Mouse (Mus musculus): ENCODE measurements around the gene Pinlyp. TPM values are rescaled to one million over a fixed set of nuclear protein-coding genes. Genes with fewer than 3 reads are reported as not detected.
"Not testable (repeated sequence)": the region's sequence is repeated elsewhere in the genome, so short reads cannot be mapped to it uniquely, and the experiment has no call there.

Gene Pinlyp
- polyA plus RNA-seq, 1 experiment = 0.10 TPM

DNA sequence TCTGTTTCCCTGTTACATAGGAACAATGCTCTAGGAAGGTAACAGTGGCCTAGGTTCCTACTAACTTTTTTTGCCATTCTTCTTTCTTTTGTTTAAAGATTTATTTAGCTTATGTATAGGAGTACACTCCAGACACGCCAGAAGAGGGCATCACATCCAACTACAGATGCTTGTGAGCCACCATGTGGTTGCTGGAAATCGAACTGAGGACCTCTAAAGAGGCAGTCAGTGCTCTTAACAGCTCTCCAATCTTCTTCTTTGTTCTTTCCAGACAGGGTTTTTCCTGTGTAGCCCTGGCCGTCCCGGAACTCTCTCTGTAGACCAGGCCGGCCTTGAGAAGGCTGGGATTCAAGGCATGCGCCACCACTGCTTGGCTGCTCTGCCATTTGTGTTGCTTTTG, 20.9 kb downstream of the Pinlyp start:
- DNase-seq (ENCODE audit: low spot score) = no peak

DNA sequence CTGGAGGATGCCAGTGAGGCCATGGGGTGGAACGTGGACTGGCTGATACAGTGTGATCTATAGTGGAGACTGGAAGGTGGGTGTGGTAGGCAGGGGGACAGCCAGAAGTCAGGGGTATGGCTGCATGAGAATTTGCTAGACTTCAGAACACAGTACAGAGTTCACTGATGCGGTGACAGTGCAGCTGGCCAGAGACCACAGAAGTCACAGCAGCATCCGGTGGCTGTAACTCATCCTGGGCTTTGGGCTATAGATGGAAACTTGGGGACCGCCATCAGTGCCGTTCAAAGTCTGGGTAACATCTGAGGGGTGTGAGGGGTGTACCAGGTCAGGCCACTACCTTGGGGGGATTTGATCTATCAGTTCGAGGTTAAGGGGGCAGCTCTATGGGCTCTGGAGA, 22.2 kb downstream of the Pinlyp start:
- DNase-seq (ENCODE audit: low spot score) = no peak

DNA sequence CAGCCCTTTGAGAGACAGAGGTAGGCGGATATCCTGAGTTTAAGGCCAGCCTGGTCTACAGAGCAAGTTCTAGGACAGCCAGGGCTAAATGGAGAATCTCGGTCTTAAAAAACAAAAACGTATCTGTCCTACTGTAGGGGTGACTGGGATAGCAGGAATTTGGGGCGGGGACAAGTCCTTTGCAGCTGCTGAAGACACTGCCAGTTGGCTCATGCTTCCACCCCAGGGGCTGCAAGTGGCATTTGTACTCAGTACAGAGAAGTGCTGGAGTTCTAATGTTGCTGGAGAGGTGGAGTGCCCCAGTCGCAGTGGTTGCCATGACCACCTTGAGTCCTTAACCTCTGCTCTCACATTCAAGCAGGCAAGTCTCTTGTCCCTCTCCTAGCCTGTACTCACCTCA, 23.1 kb downstream of the Pinlyp start:
- DNase-seq (ENCODE audit: low spot score) = no peak

DNA sequence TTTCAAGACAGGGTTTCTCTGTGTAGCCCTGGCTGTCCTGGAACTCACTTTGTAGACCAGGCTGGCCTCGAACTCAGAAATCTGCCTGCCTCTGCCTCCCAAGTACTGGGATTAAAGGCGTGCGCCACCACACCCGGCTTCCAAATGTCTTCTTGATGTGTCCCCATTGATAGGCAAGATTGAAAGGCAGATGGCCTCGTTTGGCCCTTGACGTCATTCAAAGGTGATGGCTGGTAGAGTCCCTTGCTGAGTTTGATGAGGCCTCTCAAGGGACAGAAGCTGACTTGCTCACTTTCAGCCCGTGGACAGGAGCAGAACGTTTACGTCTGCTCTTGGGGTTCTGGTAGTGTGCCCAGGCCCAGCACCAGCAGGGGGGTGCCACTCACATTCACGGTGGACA, 25.9 kb downstream of the Pinlyp start:
- DNase-seq (ENCODE audit: low spot score) = not testable (repeated sequence)

DNA sequence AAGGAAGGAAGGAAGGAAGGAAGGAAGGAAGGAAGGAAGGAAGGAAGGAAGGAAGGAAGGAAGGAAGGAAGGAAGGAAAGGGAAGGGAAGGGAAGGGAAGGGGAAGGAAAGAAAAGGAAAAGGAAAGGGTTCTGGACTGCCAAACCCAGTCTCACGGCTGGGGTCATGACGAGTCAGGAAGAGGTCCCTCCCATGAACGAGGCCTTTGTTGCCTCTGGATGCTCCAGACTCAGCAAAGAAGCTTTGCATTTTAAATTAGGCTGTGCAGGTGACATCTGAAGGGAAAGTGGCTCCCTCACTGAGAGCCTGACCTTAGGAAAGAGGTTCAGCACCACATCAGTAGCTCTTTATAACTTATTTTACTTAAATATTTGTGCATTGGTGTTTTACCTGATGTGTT, 26.8 kb downstream of the Pinlyp start:
- no peak for DNase-seq (ENCODE audit: low spot score)

DNA sequence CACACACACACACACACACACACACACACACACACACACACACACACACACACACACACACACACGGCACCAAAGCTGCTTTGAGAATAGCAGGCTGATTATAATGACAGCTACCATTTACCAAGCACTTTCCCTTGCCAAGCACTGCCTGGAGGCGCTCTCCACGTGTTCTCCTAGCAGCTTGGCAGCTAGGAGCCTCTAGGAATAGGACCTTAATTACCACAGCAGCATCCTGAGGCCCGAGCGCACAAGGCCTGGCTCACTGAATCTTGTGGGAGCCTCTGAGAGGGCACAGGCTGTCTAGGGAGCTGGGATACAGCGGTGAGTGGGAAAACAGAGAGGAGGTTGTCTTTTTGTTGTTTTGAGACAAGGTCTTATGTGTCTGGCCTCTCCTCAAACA, 28.3 kb downstream of the Pinlyp start:
- no peak for DNase-seq (ENCODE audit: low spot score)

DNA sequence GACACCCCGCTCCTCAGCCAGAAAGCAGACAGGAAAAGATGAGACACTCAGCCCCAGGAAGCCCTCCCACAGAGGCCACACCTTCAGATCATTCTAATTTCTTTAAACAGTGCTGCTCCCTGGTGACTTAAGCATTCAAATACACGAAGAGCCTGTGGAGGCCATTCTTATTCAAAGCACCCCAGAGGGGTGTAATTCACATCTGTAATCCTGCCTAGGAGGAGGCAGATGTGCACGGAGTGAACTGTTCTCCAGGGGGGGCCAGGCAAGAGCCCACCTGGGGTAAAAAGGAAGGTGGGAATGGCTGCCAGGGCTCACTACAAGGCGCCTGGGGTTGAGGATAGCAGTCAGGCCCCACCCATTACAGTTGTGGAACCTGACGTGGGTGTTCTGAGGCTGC, 28.8 kb downstream of the Pinlyp start:
- DNase-seq (ENCODE audit: low spot score) = no peak

DNA sequence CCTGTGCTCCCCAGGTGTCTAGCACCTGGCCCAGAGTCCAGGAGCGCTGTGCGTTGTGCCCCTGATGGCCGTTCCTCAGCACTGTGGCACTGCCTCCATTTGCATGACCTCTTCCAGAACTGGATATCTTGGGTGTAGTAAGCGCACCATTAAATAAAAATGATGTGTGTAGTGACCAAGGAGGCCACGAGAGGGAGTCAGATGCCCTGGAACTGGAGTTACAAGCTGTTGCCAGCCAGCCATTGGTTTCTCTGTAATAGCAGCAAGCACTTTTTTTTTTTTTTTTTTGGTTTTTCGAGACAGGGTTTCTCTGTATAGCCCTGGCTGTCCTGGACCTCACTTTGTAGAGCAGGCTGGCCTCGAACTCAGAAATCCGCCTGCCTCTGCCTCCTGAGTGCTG, 29.6 kb downstream of the Pinlyp start:
- DNase-seq (ENCODE audit: low spot score) = not testable (repeated sequence)

DNA sequence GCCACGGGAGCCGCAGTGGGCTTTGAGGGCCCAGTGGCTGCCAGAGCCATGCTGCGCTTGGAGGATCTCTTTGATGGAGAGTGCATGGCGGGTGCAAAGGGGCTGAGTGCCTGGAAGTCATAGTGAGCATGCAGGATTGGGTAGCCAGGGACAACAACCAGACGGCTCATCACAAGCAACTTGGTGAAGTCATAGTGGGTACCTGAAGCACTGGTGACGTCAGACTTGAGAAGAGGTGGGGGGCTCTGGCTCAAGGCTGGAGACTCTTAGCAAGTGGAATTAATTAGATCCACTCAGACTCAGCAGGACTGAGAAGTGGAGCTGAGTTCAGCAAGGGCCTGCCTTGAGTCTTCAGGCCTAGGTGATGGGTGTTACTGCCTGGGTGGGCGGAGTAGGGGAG, 33.6 kb downstream of the Pinlyp start, which contains the start of gene AC161166.1:
Gene AC161166.1, minus strand, starts transcription at position 101 of the 400 bp plus-strand sequence.
- DNase-seq (ENCODE audit: low spot score) = no peak

DNA sequence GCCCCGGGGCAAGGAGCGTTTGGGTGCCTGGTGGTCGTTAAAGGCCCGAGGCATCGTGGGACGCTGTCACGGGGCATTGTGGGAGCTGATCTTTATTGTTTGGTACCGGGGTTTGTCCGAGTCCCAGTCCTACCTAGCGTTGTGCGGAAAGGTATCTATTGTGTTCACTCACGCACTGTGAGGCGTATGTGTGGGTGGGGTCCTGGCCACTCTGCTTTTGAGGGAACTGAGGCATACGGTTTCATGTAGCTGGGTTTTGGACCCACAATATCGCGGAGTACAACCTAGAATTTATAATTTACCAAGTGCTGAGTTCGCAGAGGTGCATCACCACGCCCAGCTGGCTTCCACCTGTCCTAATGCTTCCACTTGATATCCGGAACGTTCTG, 38.2 kb downstream of the Pinlyp start:
- no peak for DNase-seq (ENCODE audit: low spot score)

DNA sequence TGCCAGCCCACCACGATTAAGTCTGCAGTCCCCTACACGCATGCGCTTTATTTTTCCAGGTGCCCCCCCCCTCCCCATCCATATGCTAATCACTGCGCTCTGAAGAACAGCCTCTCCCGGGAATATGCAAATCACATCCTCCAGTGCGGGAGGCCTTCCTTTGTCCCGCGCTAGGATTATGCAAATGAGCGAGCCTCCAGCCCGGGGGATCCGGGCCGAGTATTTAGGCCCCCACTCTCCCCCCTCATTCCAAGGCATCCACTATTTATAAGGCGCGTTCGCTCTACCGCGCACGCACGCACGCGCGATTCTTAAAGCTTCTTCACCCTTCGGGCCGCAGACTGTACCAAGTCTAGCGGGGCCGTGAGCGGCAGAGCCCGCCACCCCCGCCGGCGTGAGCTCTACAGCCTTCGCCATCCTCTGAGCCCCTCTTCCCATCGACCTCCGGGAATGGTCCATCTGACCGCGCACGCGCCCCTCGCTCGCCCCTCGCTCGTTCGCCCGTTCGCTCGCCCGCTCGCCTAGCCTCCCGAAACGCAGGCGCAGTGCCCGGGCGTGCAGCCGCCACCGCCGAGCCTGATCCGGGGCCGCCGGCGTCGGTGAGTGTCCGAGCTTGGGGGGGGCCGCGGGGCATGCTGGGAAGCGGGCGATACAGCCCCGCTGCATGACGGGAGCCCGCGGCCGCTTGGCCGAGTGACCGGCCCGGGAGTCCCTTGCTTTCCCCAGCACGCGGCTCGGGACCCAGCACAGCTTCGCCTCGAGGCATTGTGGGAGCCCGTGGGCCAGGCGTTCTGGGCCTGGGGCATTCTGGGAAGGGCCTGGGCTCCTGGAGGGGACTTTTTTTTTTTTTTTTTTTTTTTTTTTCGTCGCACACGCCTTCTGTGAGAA, 38.8 kb downstream of the Pinlyp start, which contains the start of gene Zfp428:
Gene Zfp428, plus strand, starts transcription at position 169 of the 888 bp plus-strand sequence.
- peak; percentile 83 for DNase-seq (ENCODE audit: low spot score)

DNA sequence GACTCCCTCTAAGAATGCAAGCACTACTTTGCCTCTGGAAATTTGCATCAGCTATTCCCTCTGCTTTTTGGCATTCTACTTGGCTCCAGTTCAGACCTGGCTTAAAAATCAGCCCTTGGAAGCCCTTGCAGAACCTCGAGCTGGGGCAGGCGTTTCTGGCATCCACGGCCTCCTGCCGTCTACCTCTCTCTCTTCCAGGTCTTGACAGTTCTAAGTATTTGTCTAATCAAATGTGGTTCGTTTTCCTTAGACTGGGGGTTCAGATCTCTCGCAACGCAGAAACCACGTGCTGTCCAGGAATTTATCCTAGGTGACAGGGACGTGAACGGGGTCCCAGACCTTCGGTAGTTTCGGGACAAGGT, 39.5 kb downstream of the Pinlyp start:
- DNase-seq (ENCODE audit: low spot score) = no peak

DNA sequence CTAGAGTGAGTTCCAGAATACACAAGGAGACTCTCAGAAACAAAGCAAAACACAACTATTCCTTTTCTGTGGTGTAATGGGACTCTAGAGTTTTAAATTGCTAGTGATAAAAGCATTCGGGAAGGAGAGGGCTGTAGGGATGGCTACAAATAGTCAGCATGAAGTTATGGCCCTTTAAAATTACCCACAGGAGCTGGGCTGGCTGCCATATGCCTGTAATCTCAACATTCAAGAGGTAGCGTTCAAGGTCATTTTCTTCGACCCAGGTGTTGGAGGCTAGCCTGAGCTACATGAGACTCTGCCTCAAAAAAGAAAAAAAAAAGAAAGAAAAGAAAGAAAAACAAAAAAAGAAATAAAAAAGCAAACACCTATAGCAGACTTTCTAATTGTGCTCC, 39.9 kb downstream of the Pinlyp start:
- no peak for DNase-seq (ENCODE audit: low spot score)

DNA sequence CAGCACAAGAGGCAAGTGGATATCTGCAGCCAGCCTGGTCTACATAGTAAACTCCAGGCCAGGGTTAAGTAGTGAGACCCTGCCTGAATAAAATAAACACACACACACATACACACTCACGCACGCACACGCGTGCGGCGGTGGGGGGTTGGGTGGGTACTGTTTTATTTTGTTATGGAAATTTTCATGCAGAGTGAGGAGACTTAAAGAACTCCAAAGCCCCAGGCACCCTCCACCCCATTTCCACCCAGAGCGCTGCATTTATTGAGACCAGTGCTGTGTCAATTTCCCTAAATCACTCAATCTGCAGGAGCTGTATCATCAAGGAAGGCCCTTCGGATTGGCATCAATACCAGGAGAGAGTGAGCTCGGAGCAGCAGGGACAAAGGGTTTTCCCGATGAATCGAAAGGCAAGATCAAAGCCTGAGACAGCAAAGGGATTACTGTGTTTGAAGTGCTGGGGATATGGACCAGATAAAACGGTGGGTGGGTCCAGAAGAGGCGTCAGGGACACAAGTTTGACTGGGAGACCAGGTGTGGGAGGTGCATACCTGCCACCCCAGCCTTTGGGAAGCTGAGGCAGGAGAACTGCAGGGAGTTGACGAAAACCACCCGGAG, 40.4 kb downstream of the Pinlyp start:
- no peak for DNase-seq (ENCODE audit: low spot score)

DNA sequence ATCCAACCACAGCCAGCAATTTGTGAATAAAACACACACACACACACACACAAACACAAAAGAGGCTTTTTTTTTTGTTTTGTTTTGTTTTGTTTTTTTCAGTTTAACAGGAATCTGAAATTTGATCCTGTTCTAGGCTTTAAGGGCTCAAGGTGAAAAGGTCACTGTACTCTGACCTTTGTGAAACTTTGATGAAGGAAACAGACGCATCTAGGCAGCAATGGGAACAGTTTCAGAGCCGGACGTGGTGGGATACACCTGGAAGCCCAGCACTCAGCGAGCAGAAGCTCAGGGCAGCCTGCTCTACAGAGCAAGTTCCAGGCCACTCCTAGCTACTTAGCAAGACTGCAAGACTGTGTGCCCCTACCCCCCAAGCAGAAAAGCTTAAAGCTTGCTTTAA, 41.0 kb downstream of the Pinlyp start:
- DNase-seq (ENCODE audit: low spot score) = no peak

DNA sequence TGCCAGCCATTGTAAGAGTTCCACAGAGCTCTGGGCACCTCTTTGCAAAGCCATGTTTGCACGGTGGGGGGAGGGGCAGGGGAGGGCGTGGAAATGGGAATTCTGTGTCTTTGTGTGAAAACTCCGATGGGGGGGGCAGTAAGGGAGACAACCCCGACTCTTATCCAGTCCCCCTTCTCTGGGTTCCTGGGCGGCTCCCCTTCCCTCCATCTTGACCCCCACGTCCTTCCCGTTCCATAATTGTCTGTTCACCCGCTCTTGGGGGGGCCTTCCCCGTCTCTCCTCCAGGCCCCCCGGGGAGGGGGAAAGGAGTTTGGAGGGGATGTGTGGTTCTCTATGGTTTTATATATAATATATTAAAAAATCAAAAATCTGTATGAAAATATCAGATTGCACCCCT, 41.9 kb downstream of the Pinlyp start:
- DNase-seq (ENCODE audit: low spot score) = no peak

DNA sequence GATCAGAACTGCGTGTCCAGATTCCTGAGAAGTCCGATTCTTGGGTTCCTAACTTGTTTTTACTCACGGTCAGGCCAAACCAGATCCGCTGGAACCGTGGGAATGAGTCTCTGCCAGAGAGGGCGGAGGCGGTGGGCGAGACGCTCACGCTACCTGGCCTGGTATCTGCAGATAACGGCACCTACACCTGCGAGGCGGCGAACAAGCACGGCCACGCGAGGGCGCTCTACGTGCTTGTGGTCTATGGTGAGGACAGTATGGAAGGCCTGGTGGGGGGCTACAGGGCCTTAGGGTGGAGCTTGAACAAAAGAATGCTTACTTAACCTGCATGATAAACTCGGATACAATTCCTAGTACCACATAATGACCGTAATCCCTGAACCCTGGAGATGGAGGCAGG, 44.4 kb downstream of the Pinlyp start:
- no peak for DNase-seq (ENCODE audit: low spot score)

DNA sequence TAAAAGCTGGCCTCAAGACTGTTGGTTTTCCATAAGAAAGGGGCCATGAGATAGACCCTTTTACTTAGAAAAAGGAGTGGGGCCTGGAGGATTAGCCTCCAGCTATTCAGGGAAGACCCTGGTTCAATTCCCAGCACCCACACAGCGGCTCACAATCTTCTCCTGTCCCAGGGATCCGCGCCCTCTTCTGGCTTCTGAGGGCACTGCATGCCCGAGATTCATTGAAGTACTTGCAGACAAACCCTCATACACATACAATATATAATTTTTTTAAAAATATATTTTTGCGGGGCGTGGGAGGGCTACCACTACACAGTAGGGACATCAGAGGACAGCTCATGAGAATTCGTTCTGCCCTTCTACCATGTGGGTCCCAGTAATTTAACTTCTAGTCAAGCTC, 45.0 kb downstream of the Pinlyp start:
- no peak for DNase-seq (ENCODE audit: low spot score)

DNA sequence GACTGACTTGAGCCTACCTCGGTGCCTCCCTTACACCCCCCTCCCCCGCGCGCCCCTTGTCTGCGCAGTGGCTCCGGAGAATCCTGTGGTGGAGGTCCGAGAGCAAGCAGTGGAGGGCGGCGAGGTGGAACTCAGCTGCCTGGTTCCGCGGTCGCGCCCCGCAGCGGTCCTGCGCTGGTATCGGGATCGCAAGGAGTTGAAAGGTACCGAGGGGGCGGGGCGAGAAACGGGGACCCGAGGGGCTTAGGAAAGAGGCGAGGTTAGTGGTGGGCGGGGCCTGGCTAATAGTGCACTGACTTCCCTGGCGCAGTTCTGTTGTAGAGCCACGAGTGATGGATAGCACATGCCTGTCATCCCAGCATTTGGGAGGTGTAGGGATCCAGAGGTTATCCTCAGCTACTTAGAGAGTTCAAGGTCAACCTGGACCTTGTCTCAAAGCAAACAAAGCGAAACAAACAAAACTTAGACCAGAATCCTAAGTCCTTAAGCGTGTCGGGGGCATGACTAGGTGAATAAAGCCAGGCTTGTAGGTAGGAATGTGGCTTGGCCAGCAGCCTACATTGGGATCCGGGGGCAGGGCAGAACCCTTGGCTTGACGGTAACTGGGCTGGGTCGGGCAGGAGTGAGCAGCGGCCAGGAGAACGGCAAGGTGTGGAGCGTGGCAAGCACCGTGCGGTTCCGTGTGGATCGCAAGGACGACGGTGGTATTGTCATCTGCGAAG, 45.9 kb downstream of the Pinlyp start:
- DNase-seq (ENCODE audit: low spot score) = no peak

Data from urinary bladder, adult 2 months (tissue).